Mouse (Mus musculus) small intestine, adult 2 months (tissue): ENCODE results near the gene Retreg1.

Experiments
- CTCF ChIP-seq: fragments of 200-500 bp; IDR thresholded peaks from 2 replicates; pipeline ENCODE4 v1.5.1; 2012; ENCODE audit warnings: low read depth, mild to moderate bottlenecking, control low read depth, inconsistent platforms, low read length, moderate library complexity, mixed read lengths; ENCODE audit not compliant: insufficient replicate concordance, insufficient read length; ENCODE audit errors: extremely low read depth
- POLR2A ChIP-seq: fragments of 200-500 bp; IDR thresholded peaks from 2 replicates; pipeline ENCODE4 v1.6.1; 2012; ENCODE audit warnings: low read depth, mild to moderate bottlenecking, control low read depth, inconsistent platforms, low read length, moderate library complexity

GRCm38 (mm10) chr15:25821981-25822380 lies 21.0 kb upstream of the Retreg1 start:
- TF ChIP-seq POLR2A (no peak), CTCF (no peak)
